Mouse (Mus musculus): ENCODE data around the gene Nrxn1. TPM values are rescaled to one million over a fixed set of nuclear protein-coding genes. Genes with fewer than 3 reads are reported as not detected.

Nrxn1 gene
- polyA plus RNA-seq, 2 experiments = 6.3 to 12.2 TPM

- ATAC-seq (ENCODE audit: low FRiP score, low read depth) = no peak
Measured at GRCm38 (mm10) chr17:90059320-90060111, 1033.4 kb downstream of the Nrxn1 start.

DNA sequence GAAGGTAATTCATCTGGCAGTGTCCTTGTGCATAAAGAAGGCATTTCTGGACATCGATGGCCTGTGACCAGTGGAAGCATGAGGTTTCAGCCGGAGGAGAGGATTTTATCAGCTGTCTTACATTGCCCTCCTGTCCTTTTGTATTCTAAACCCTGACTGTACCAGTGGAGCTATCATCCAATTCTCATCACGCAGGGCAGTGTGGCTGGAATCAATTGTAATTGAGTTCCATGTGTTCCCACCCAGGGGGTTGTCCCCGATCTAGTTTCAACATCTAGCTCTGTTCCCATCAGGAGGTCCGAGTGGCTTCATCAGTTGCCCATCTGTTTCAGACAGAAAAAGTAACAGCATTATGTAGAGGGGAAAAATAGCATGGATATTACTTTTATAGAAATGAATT lies 1038.6 kb downstream of the Nrxn1 start:
- DNase-seq (ENCODE audit: low spot score) = no peak
- H3K27ac ChIP-seq (replicated peaks; ENCODE audit: low read depth, low read length) = no peak overlapping the region
- no peak for ATAC-seq (ENCODE audit: low FRiP score, low read depth)
- TF ChIP-seq POLR2A (IDR thresholded peaks at IDR 0.05; ENCODE audit: borderline replicate concordance, extremely low read depth, insufficient read depth, insufficient read length) = no peak
- no peak overlapping the region for H3K4me2 ChIP-seq (replicated peaks; ENCODE audit: low read depth, low read length, severe bottlenecking)
- H3K9me3 ChIP-seq (ENCODE audit: control insufficient read depth, low read length) = no peaks in the 10 kb centered on the region
- no peaks in the 10 kb centered on the region for H3K36me3 ChIP-seq (ENCODE audit: control insufficient read depth, insufficient read depth, low read length)
- no peaks in the 10 kb centered on the region for H3K4me1 ChIP-seq (ENCODE audit: control insufficient read depth, insufficient read depth, low read length)
- WGBS = 50% methylated on average over 5 of the region's 5 CpGs
- no peak overlapping the region for H3K9ac ChIP-seq (ENCODE audit: low read depth, low read length, severe bottlenecking)
- H3K4me3 ChIP-seq (replicated peaks; ENCODE audit: low read length) = no peak overlapping the region
- H3K27me3 ChIP-seq (ENCODE audit: control insufficient read depth, insufficient read depth, low read length) = no peaks in the 10 kb centered on the region

More at GRCm38 (mm10) chr17:90059320-90060111, 1033.4 kb downstream of the Nrxn1 start:
- no peak overlapping the region for H3K4me2 ChIP-seq (replicated peaks; ENCODE audit: low read depth, low read length, severe bottlenecking)
- no peak overlapping the region for H3K27ac ChIP-seq (replicated peaks; ENCODE audit: low read depth, low read length)
- TF ChIP-seq POLR2A (IDR thresholded peaks at IDR 0.05; ENCODE audit: borderline replicate concordance, extremely low read depth, insufficient read depth, insufficient read length) = no peak
- H3K36me3 ChIP-seq (ENCODE audit: control insufficient read depth, insufficient read depth, low read length) = no peaks in the 10 kb centered on the region
- no peak overlapping the region for H3K4me3 ChIP-seq (replicated peaks; ENCODE audit: low read length)
- peaks cover 4% of the 10 kb centered on the region; the same call in 1 of the 2 replicates for H3K4me1 ChIP-seq (ENCODE audit: control insufficient read depth, insufficient read depth, low read length)
- no peak overlapping the region for H3K9ac ChIP-seq (ENCODE audit: low read depth, low read length, severe bottlenecking)
- H3K9me3 ChIP-seq (ENCODE audit: control insufficient read depth, low read length) = no peaks in the 10 kb centered on the region
- 43% methylated on average over 7 of the region's 7 CpGs for WGBS
- peak; percentile 13 for DNase-seq (ENCODE audit: low spot score)
- H3K27me3 ChIP-seq (ENCODE audit: control insufficient read depth, insufficient read depth, low read length) = no peaks in the 10 kb centered on the region

DNA sequence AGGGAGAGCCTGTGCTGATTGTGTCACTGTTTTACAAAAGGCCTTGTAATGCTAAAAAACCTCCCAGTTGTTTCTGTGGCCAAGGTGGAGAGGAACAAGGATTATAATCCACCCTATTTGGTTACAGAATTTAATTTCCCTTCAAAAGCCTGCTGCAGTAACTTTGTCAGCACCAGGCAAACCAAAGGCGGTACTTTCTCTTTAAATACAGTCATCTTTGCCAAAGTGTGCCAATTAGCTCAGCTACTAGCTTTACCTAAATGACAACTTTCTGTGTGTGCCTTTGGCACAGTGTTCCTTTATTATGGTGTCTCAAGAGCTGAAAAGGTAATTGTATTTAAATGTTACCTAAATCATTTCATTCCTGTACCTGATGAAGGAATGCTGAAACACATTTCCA lies 1053.6 kb downstream of the Nrxn1 start:
- WGBS = 52% methylated on average over 1 of the region's 1 CpGs
- no peaks in the 10 kb centered on the region for H3K27me3 ChIP-seq (ENCODE audit: control insufficient read depth, insufficient read depth, low read length)
- no peaks in the 10 kb centered on the region for H3K9me3 ChIP-seq (ENCODE audit: control insufficient read depth, low read length)
- H3K36me3 ChIP-seq (ENCODE audit: control insufficient read depth, insufficient read depth, low read length) = no peaks in the 10 kb centered on the region
- DNase-seq (ENCODE audit: low spot score) (no peak), ATAC-seq (ENCODE audit: low FRiP score, low read depth) (no peak)
- no peak overlapping the region for H3K4me3 ChIP-seq (replicated peaks; ENCODE audit: low read length)
- H3K4me1 ChIP-seq (ENCODE audit: control insufficient read depth, insufficient read depth, low read length) = no peaks in the 10 kb centered on the region
- H3K4me2 ChIP-seq (replicated peaks; ENCODE audit: low read depth, low read length, severe bottlenecking) = no peak overlapping the region
- H3K27ac ChIP-seq (replicated peaks; ENCODE audit: low read depth, low read length) = no peak overlapping the region
- H3K9ac ChIP-seq (ENCODE audit: low read depth, low read length, severe bottlenecking) = no peak overlapping the region
- no peak for TF ChIP-seq POLR2A (IDR thresholded peaks at IDR 0.05; ENCODE audit: borderline replicate concordance, extremely low read depth, insufficient read depth, insufficient read length)

DNA sequence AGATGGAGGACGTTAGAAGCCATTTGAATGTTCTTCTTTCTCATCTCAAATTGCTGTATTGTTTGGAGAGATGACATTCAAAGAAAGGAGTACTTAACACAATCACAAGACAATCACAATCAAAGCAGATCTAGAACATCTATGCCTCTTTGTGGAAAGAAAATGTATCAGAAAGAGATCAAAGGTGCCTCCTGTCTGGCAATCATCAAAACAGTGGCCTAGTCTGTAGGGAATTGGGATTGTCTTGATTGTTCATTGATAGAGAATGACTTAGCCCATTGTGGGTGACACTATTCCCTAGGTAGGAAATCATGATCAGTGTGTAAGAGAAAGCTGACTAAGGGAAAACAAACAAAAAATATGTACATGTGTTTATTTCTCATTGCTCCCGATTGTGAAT lies 1060.5 kb downstream of the Nrxn1 start:
- Histone ChIP-seq H3K27me3 (ENCODE audit: control insufficient read depth, insufficient read depth, low read length) (no peaks in the 10 kb centered on the region), H3K27ac (replicated peaks; ENCODE audit: low read depth, low read length) (no peak overlapping the region), H3K4me3 (replicated peaks; ENCODE audit: low read length) (no peak overlapping the region), H3K4me2 (replicated peaks; ENCODE audit: low read depth, low read length, severe bottlenecking) (no peak overlapping the region), H3K36me3 (ENCODE audit: control insufficient read depth, insufficient read depth, low read length) (no peaks in the 10 kb centered on the region), H3K9ac (ENCODE audit: low read depth, low read length, severe bottlenecking) (no peak overlapping the region), H3K4me1 (ENCODE audit: control insufficient read depth, insufficient read depth, low read length) (no peaks in the 10 kb centered on the region), H3K9me3 (ENCODE audit: control insufficient read depth, low read length) (no peaks in the 10 kb centered on the region)
- DNase-seq (ENCODE audit: low spot score) (no peak), ATAC-seq (ENCODE audit: low FRiP score, low read depth) (no peak)
- WGBS = 76% methylated on average over 2 of the region's 2 CpGs
- TF ChIP-seq POLR2A (IDR thresholded peaks at IDR 0.05; ENCODE audit: borderline replicate concordance, extremely low read depth, insufficient read depth, insufficient read length) = no peak

- WGBS = 66% methylated on average over 1 of the region's 1 CpGs
- Histone ChIP-seq H3K4me3 (replicated peaks; ENCODE audit: low read length) (no peak overlapping the region), H3K36me3 (ENCODE audit: control insufficient read depth, insufficient read depth, low read length) (no peaks in the 10 kb centered on the region), H3K9ac (ENCODE audit: low read depth, low read length, severe bottlenecking) (no peak overlapping the region), H3K4me2 (replicated peaks; ENCODE audit: low read depth, low read length, severe bottlenecking) (no peak overlapping the region), H3K9me3 (ENCODE audit: control insufficient read depth, low read length) (no peaks in the 10 kb centered on the region), H3K27ac (replicated peaks; ENCODE audit: low read depth, low read length) (no peak overlapping the region), H3K4me1 (ENCODE audit: control insufficient read depth, insufficient read depth, low read length) (no peaks in the 10 kb centered on the region), H3K27me3 (ENCODE audit: control insufficient read depth, insufficient read depth, low read length) (no peaks in the 10 kb centered on the region)
- no peak for TF ChIP-seq POLR2A (IDR thresholded peaks at IDR 0.05; ENCODE audit: borderline replicate concordance, extremely low read depth, insufficient read depth, insufficient read length)
- DNase-seq (ENCODE audit: low spot score) (no peak), ATAC-seq (ENCODE audit: low FRiP score, low read depth) (no peak)
Measured at GRCm38 (mm10) chr17:90016636-90017035, 1076.2 kb downstream of the Nrxn1 start.
